Mouse (Mus musculus): ENCODE measurements around the gene Map3k9.

Map3k9 gene

GRCm38 (mm10) chr12:81788672-81789084 is 7.7 kb upstream of the Map3k9 start:
- CTCF ChIA-PET: interaction anchor here (0.5 to 0.9 kb wide), 3 partner anchors 33 to 166 kb away, joined by 3 read pairs; no protein-coding TSS in a partner anchor

GRCm38 (mm10) chr12:81787262-81787661 is 6.3 kb upstream of the Map3k9 start:
- CTCF ChIA-PET: interaction anchor here (0.7 to 1.0 kb wide), 2 partner anchors 41 to 192 kb away, joined by 3 read pairs; no protein-coding TSS in a partner anchor

GRCm38 (mm10) chr12:81783301-81783700 is 2.3 kb upstream of the Map3k9 start:
- CTCF ChIA-PET: interaction anchor here (0.6 kb wide), 1 partner anchor 366 kb away, joined by 5 read pairs; no protein-coding TSS in a partner anchor

GRCm38 (mm10) chr12:81782606-81783005 is 1.6 kb upstream of the Map3k9 start:
- CTCF ChIA-PET: interaction anchor here (0.6 kb wide), 2 partner anchors 367 to 836 kb away, joined by 3 to 5 read pairs; no protein-coding TSS in a partner anchor

GRCm38 (mm10) chr12:81780271-81781093 is 493 bp downstream of the Map3k9 start:
- CTCF ChIA-PET: no interaction called here

- CTCF ChIA-PET: no interaction called here
Measured at GRCm38 (mm10) chr12:81779831-81780230, 1.1 kb downstream of the Map3k9 start.

- CTCF ChIA-PET: interaction anchor here (0.9 kb wide), 1 partner anchor 18 kb away, joined by 3 read pairs; no protein-coding TSS in a partner anchor
Measured at GRCm38 (mm10) chr12:81776191-81776590, 4.8 kb downstream of the Map3k9 start.

GRCm38 (mm10) chr12:81775641-81776040 is 5.3 kb downstream of the Map3k9 start:
- CTCF ChIA-PET: interaction anchor here (0.9 kb wide), 1 partner anchor 17 kb away, joined by 3 read pairs; no protein-coding TSS in a partner anchor

GRCm38 (mm10) chr12:81774186-81774585 is 6.8 kb downstream of the Map3k9 start:
- CTCF ChIA-PET: no interaction called here

GRCm38 (mm10) chr12:81769458-81769857 is 11.5 kb downstream of the Map3k9 start:
- CTCF ChIA-PET: interaction anchor here (0.8 kb wide), 1 partner anchor 456 kb away, joined by 6 read pairs; no protein-coding TSS in a partner anchor

- CTCF ChIA-PET: no interaction called here
Measured at GRCm38 (mm10) chr12:81765386-81765785, 15.6 kb downstream of the Map3k9 start.

GRCm38 (mm10) chr12:81764370-81764769 is 16.6 kb downstream of the Map3k9 start:
- CTCF ChIA-PET: no interaction called here

- CTCF ChIA-PET: no interaction called here
Measured at GRCm38 (mm10) chr12:81754651-81755050, 26.3 kb downstream of the Map3k9 start.

- CTCF ChIA-PET: interaction anchor here (0.8 to 1.5 kb wide), 3 partner anchors 8 to 37 kb away, joined by 3 to 11 read pairs (median 6); no protein-coding TSS in a partner anchor
Measured at GRCm38 (mm10) chr12:81751116-81751515, 29.9 kb downstream of the Map3k9 start.

- CTCF ChIA-PET: interaction anchor here (0.6 to 1.5 kb wide), 2 partner anchors 12 to 25 kb away, joined by 3 to 5 read pairs; no protein-coding TSS in a partner anchor
Measured at GRCm38 (mm10) chr12:81748918-81749317, 32.1 kb downstream of the Map3k9 start.

GRCm38 (mm10) chr12:81748021-81748576 is 32.9 kb downstream of the Map3k9 start:
- CTCF ChIA-PET: interaction anchor here (0.9 to 1.5 kb wide), 2 partner anchors 20 to 24 kb away, joined by 3 to 5 read pairs; no protein-coding TSS in a partner anchor

GRCm38 (mm10) chr12:81746400-81747024 is 34.5 kb downstream of the Map3k9 start:
- CTCF ChIA-PET: interaction anchor here (0.5 kb wide), 1 partner anchor 41 kb away, joined by 3 read pairs; no protein-coding TSS in a partner anchor

- CTCF ChIA-PET: no interaction called here
Measured at GRCm38 (mm10) chr12:81735246-81736070, 45.5 kb downstream of the Map3k9 start.

- CTCF ChIA-PET: no interaction called here
Measured at GRCm38 (mm10) chr12:81726246-81726822, 54.6 kb downstream of the Map3k9 start.

GRCm38 (mm10) chr12:81724776-81725175 is 56.2 kb downstream of the Map3k9 start:
- CTCF ChIA-PET: interaction anchor here (1.5 kb wide), 1 partner anchor 24 kb away, joined by 3 read pairs; no protein-coding TSS in a partner anchor

All from spleen, embryonic (tissue).